Mouse (Mus musculus) heart, adult 2 months (tissue): ENCODE data around the gene Tiam2.

Experiments used
- CTCF ChIP-seq: fragments of 200-600 bp; IDR thresholded peaks from 2 replicates; pipeline ENCODE4 v1.8.1; 2022; ENCODE audit warnings: antibody characterized with exemption, mild to moderate bottlenecking, moderate library complexity
- EP300 ChIP-seq: fragments of 200-500 bp; IDR thresholded peaks from 2 replicates; pipeline ENCODE4 v1.6.1; 2011; ENCODE audit warnings: low read depth, low read length, control low read depth; ENCODE audit not compliant: insufficient read depth
- POLR2A ChIP-seq: fragments of 200-500 bp; IDR thresholded peaks from 2 replicates; pipeline ENCODE4 v1.6.1; 2011; ENCODE audit warnings: mild to moderate bottlenecking, low read depth, low read length, control low read depth; ENCODE audit not compliant: insufficient read depth

- no peak for TF ChIP-seq CTCF
- no peak for TF ChIP-seq EP300
- TF ChIP-seq POLR2A = no peak
Measured at GRCm38 (mm10) chr17:3329429-3329828, 3.1 kb downstream of the Tiam2 start.
